Mouse (Mus musculus) C2C12 (cell line): ENCODE data around the gene Clint1.

Experiments
- CTCF ChIP-seq: IDR thresholded peaks from one replicate; pipeline ENCODE4 v1.5.1; 2011; ENCODE audit not compliant: control insufficient read depth, insufficient read depth, insufficient read length
- USF1 ChIP-seq: IDR thresholded peaks from one replicate; pipeline ENCODE4 v1.6.1; 2011; ENCODE audit warnings: low read depth, mild to moderate bottlenecking, control low read depth, moderate library complexity

- TF ChIP-seq CTCF (no peak), USF1 (no peak)
Measured at GRCm38 (mm10) chr11:45846008-45846407, 5.8 kb upstream of the Clint1 start.
